Mouse (Mus musculus) stomach, embryonic 16.5 days (tissue): Measurements from ENCODE around the gene Herc1. TPM values are rescaled to one million over a fixed set of nuclear protein-coding genes. Genes with fewer than 3 reads are reported as not detected.
A peak's percentile ranks its signal among the peaks of the same experiment; 100 is the strongest.
"Not testable (repeated sequence)": the region's sequence is repeated elsewhere in the genome, so short reads cannot be mapped to it uniquely, and the experiment has no call there.

Experiments
- ATAC-seq: fragments of 200-750 bp; cut with Nextera tagmentation; 2 replicates; pipeline ENCODE4 v1.8.0; 2017; ENCODE audit warnings: moderate number of reproducible peaks, moderate TSS enrichment; ENCODE audit not compliant: insufficient read depth, low FRiP score
- H3K27ac ChIP-seq: fragments of 300-500 bp; sonication (generic); 2 replicates; pipeline ENCODE4 v1.5.1; 2014; ENCODE audit warnings: low read length
- H3K27me3 ChIP-seq: fragments of 300-500 bp; sonication (generic); 2 replicates; pipeline ENCODE4 v1.6.1; 2014; ENCODE audit warnings: low read length, control low read depth, mixed read lengths; ENCODE audit not compliant: control insufficient read depth, insufficient read depth
- H3K36me3 ChIP-seq: fragments of 300-500 bp; sonication (generic); 2 replicates; pipeline ENCODE4 v1.6.1; 2014; ENCODE audit warnings: low read length; ENCODE audit not compliant: control insufficient read depth, insufficient read depth
- H3K4me1 ChIP-seq: fragments of 300-500 bp; sonication (generic); 2 replicates; pipeline ENCODE4 v1.6.1; 2014; ENCODE audit warnings: low read length, control low read depth, mixed read lengths; ENCODE audit not compliant: control insufficient read depth, insufficient read depth
- H3K4me2 ChIP-seq: fragments of 300-500 bp; sonication (generic); 2 replicates; pipeline ENCODE4 v1.6.1; 2014; ENCODE audit warnings: low read depth, low read length, mixed read lengths
- H3K4me3 ChIP-seq: fragments of 300-500 bp; sonication (generic); replicated peaks from 2 replicates; pipeline ENCODE4 v1.5.1; 2014; ENCODE audit warnings: mild to moderate bottlenecking, low read length
- H3K9ac ChIP-seq: fragments of 300-500 bp; sonication (generic); 2 replicates; pipeline ENCODE4 v1.6.1; 2014; ENCODE audit warnings: low read length
- H3K9me3 ChIP-seq: fragments of 300-500 bp; sonication (generic); replicated peaks from 2 replicates; pipeline ENCODE4 v1.6.1; 2016; ENCODE audit warnings: low read length, control low read depth; ENCODE audit not compliant: control insufficient read depth
- WGBS: fragments of 180-500 bp; shearing (Covaris S2); extraction: QIAGEN DNeasy Blood & Tissue Kit; methylation state at CpG from one replicate; pipeline ENCODE4 v1.1.7; 2014; 5-methylcytosine and 5-hydroxymethylcytosine counted together
- polyA plus RNA-seq: library from polyadenylated mRNA; unstranded; fragments of >200 nt; fragmentation: Nextera tagmentation; extraction: Ambion mirVana; gene quantifications from 2 replicates; pipeline ENCODE4 v1.2.1, GENCODE M21; 2015

Gene Herc1
- polyA plus RNA-seq, 1 experiment from 2014 or later: 22.1 TPM

DNA sequence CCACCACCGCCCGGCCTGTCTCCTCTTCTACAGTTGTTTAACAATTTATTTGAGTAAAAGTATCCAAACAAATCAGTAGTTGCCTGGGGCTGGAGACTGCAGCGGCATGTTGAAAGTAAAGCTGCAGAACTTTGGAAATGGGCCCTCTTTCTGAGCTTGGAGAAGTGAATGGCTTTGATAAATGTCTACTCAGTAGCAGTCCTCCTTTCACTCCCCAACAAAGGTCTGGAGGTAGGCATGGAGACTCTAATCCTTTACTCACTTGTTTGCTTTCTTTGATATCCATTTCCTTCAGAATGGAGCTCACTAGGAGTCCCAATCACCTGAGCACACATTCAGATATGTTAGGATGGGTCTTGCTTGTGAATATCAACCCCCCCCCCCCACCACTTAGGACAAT lies 20.1 kb downstream of the Herc1 start:
- no peak overlapping the region for H3K9ac ChIP-seq
- ATAC-seq: no peak
- no peak overlapping the region for H3K4me3 ChIP-seq
- peak overlapping the region; percentile 49; the same call in 1 of the 2 replicates for H3K27ac ChIP-seq
- H3K27me3 ChIP-seq: no peaks in the 10 kb centered on the region
- no peak overlapping the region for H3K4me2 ChIP-seq
- H3K4me1 ChIP-seq: no peaks in the 10 kb centered on the region; the same call in 1 of the 2 replicates
- 58% methylated on average over 3 of the region's 3 CpGs for WGBS
- peaks cover 6% of the 10 kb centered on the region; the same call in 1 of the 2 replicates for H3K36me3 ChIP-seq
- H3K9me3 ChIP-seq: no peaks in the 10 kb centered on the region

DNA sequence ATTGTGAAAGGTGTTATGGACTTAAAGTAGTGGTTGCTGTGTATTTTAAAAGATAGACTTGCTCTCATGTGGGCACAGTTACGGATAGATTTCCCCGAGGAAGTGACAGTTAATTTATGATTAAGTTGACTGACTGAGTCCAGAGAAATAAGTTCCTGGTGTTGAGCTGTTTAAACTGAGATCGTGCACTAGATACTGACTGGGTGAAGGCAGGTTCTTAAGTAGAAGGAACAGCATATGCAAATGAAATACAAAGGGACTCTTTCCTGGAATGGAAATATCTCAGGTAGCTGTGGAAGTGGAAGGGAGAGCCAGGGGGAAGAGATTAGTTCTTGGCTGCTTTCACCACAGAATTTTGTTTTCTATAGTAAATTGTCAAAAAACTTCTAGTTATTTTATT lies 20.6 kb downstream of the Herc1 start:
- 37% methylated on average over 3 of the region's 3 CpGs for WGBS
- Histone ChIP-seq H3K27me3 (no peaks in the 10 kb centered on the region), H3K4me1 (no peaks in the 10 kb centered on the region; the same call in 1 of the 2 replicates), H3K27ac (0 out of 2 replicates have a peak overlapping the region, but pooled peaks have one; percentile 23), H3K36me3 (peaks cover 6% of the 10 kb centered on the region; the same call in 1 of the 2 replicates), H3K9me3 (no peaks in the 10 kb centered on the region), H3K4me2 (no peak overlapping the region), H3K4me3 (no peak overlapping the region), H3K9ac (no peak overlapping the region)
- ATAC-seq: no peak

DNA sequence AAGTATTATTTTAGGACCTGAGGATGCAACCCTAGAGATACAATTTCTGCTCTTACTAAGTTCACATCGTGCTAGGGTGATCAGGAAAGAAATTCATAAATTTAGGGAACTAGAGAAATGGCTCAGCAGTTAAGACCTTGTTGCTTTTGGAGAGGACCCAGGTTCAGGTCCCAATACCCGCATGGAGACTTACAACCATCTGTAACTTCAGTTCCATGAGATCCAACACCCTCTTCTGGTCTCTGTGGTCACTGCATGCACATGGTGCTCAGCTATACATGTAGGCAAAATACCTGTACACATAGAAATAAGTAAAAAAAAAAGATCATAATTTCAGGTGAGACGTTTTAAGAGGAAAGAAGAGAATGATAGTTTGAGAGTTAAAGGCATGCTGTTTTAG lies 23.2 kb downstream of the Herc1 start:
- no peak for ATAC-seq
- H3K4me1 ChIP-seq: no peaks in the 10 kb centered on the region; the same call in 1 of the 2 replicates

DNA sequence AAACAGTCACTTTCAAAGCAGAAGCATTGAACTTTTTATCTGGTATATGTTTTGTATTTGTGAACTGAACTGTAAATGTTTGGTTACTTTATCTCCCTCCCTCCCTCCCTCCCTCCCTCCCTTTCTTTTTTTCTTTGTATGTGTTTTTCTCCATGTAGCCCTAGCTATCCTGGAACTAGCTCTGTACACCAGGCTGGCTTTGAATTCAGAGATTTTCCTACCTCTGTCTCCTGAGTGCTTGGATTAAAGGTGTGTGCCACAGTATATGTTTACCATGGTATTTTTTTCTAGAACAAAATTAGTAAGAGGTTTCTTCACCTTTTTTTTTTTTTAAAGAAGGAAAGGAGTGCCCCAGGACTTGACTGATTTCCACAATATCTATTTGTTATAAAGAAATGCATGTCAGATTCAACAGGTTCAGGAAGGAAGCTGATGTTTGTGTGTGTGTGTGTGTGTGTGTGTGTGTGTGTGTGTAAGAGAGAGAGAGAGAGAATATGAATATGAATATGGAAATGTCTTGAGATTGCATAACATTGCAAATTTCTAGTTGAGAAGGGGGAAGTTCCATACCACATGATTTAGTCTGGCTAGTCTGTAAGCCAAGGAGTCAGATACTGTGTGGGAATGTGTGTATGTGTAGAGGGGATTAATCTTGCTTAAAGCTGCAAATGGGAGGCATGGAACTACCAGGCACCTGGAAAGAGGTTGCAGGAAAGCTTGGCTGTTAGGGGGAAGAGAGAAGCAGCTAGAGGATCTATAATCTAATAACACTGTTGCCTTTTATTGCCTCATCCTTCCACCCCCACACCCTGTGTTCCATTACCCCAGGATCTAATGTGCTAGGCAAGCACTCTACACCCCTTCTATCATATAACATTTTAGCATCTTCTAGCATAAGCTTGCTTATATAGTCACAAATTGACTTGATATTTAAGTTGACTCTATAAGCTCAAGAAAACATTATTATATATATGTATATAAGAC lies 24.5 kb downstream of the Herc1 start:
- no peak overlapping the region for H3K4me2 ChIP-seq
- H3K27me3 ChIP-seq: no peaks in the 10 kb centered on the region
- no peaks in the 10 kb centered on the region for H3K9me3 ChIP-seq
- H3K4me3 ChIP-seq: no peak overlapping the region
- H3K4me1 ChIP-seq: no peaks in the 10 kb centered on the region; the same call in 1 of the 2 replicates
- peaks cover 6% of the 10 kb centered on the region; the same call in 1 of the 2 replicates for H3K36me3 ChIP-seq
- no peak for ATAC-seq
- H3K9ac ChIP-seq: no peak overlapping the region
- H3K27ac ChIP-seq: no peak overlapping the region

More for the DNA sequence above, 23.2 kb downstream of the Herc1 start:
- Histone ChIP-seq H3K27ac (no peak overlapping the region), H3K4me2 (no peak overlapping the region), H3K27me3 (no peaks in the 10 kb centered on the region), H3K9me3 (no peaks in the 10 kb centered on the region), H3K9ac (no peak overlapping the region), H3K36me3 (peaks cover 6% of the 10 kb centered on the region; the same call in 1 of the 2 replicates), H3K4me3 (no peak overlapping the region)
- WGBS: 92% methylated on average over 3 of the region's 3 CpGs

DNA sequence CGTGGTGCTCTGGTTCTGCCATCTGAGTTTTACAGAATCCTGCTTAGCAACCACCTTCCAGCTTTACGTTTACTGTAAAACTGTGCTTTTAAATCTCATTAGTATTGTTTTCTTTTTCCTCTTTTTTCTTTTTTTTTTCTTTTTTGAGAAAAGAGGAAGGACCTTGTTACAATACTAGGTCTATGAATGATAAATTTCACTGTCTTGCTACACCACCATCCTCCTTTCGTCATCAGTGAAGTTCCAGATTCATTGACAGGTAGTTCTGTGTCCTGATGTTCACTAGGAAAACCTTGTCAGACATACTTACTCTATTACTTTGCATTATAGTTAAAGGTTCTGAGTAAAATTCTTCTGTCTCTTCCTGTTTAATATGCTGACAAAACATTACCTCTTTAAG lies 33.2 kb downstream of the Herc1 start:
- no peaks in the 10 kb centered on the region for H3K27me3 ChIP-seq
- no peak for ATAC-seq

DNA sequence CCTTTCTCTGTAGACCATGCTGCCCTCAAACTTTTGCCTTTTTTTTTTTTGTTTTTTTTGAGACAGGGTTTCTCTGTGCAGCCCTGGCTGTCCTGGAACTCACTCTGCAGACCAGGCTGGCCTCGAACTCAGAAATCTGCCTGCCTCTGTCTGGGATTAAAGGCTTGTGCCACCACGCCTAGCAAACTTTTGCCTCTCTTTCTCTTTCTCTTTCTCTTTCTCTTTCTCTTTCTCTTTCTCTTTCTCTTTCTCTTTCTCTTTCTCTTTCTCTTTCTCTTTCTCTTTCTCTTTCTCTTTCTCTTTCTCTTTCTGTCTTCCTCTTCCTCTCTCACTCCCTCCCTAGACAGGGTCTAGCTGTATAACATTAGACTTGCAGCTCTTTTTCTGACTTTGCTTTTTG lies 40.1 kb downstream of the Herc1 start:
- not testable (repeated sequence) for H3K36me3 ChIP-seq, H3K9me3 ChIP-seq, H3K4me2 ChIP-seq, H3K4me1 ChIP-seq, ATAC-seq, H3K9ac ChIP-seq, H3K27ac ChIP-seq, H3K27me3 ChIP-seq, H3K4me3 ChIP-seq
- WGBS: 89% methylated on average over 2 of the region's 2 CpGs

More for the DNA sequence above, 33.2 kb downstream of the Herc1 start:
- Histone ChIP-seq H3K9me3 (no peaks in the 10 kb centered on the region), H3K36me3 (no peaks in the 10 kb centered on the region), H3K27ac (no peak overlapping the region), H3K9ac (no peak overlapping the region), H3K4me2 (no peak overlapping the region), H3K4me1 (no peaks in the 10 kb centered on the region), H3K4me3 (no peak overlapping the region)
- WGBS: 89% methylated on average over 3 of the region's 3 CpGs

DNA sequence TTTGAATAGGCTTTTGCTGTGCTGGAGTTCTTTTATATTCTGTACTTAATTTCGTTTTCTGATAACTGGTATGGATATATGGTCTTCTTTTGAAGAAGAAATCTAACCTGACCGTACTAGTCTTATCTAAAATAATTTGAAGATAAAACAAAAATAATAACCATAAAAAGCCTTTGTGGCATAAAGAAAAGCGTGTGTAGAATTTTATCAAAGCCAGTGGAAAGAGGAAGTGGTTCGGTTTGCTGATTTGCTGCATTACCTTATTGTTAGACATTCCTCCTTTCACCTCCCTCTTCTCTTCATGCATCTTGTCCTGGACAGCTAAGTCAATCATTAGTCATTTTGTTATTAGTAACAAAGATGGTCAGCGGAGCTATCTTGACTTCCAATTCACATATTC lies 43.1 kb downstream of the Herc1 start:
- ATAC-seq: no peak
- no peaks in the 10 kb centered on the region for H3K27me3 ChIP-seq
- no peaks in the 10 kb centered on the region for H3K9me3 ChIP-seq
- peaks cover 4% of the 10 kb centered on the region for H3K36me3 ChIP-seq
- 77% methylated on average over 5 of the region's 5 CpGs for WGBS
- H3K4me3 ChIP-seq: no peak overlapping the region
- no peak overlapping the region for H3K27ac ChIP-seq
- H3K4me1 ChIP-seq: no peaks in the 10 kb centered on the region
- no peak overlapping the region for H3K9ac ChIP-seq
- H3K4me2 ChIP-seq: no peak overlapping the region

DNA sequence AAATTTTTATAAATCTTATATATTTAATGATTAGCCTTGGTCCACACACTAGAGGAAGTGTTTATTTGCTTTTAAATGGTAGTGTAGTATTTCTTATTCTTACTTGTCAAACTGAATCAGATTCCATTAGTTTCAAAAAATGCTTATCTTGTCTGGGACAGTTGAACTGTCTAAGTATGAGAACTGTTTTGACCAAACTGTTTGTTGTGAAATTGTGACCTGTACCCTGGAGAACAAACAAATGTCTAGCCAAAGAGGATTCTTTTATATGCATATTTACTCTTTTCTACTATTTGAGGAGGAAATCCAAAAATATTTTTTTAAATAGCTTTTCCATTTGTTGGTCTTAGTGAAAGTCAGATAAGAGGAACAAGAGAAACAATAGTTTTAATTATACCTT lies 73.2 kb downstream of the Herc1 start:
- Histone ChIP-seq H3K27me3 (no peaks in the 10 kb centered on the region), H3K9me3 (no peaks in the 10 kb centered on the region), H3K36me3 (0 out of 2 replicates have a peak, but pooled peaks cover under 1% of the 10 kb centered on the region), H3K4me1 (no peaks in the 10 kb centered on the region), H3K4me3 (no peak overlapping the region), H3K27ac (no peak overlapping the region), H3K9ac (no peak overlapping the region), H3K4me2 (no peak overlapping the region)
- no peak for ATAC-seq

DNA sequence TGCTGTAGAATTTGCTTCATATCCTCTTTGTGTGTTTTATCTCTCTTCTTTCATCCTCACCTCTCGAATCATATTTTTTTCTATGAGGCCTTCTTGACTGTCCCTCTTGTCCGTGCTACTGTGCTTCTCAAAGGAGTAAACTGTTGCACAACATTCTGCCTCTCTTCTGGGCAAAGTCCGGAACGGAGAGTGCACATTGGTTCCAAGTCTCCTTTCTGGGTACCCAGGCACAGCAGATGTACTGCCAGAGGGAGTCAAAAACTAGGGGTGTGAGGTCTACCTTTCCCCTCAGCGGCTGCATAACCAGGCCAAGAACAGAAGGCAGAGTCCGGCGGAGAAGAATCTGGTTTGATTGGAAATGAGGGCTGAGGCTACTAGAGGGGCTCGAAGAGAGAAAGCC lies 89.8 kb downstream of the Herc1 start:
- no peak overlapping the region for H3K9ac ChIP-seq
- H3K36me3 ChIP-seq: 0 out of 2 replicates have a peak, but pooled peaks cover 8% of the 10 kb centered on the region
- H3K27me3 ChIP-seq: no peaks in the 10 kb centered on the region
- ATAC-seq: no peak
- 94% methylated on average over 8 of the region's 8 CpGs for WGBS
- no peak overlapping the region for H3K27ac ChIP-seq
- no peak overlapping the region for H3K4me2 ChIP-seq
- no peak overlapping the region for H3K4me3 ChIP-seq
- H3K4me1 ChIP-seq: no peaks in the 10 kb centered on the region
- H3K9me3 ChIP-seq: no peaks in the 10 kb centered on the region
